Mouse (Mus musculus) heart, postnatal 14 days (tissue): ENCODE measurements at regions not wholly inside any gene's neighbourhood (a gene's known extent, or its start where the extent isn't known, plus 50 kb on each side); places are given as distances from the start of the nearest gene placed in this dataset.
"Not testable (repeated sequence)": the region's sequence is repeated elsewhere in the genome, so short reads cannot be mapped to it uniquely, and the experiment has no call there.

Experiments used
- DNase-seq, 2 experiments: peaks; one replicate each; pipeline ENCODE4 v3.0.0; 2021 to 2022
- intact Hi-C: fragments of 180-260 bp; cut with DNase I; formaldehyde crosslinking; loops from one replicate; pipeline ENCODE4 v1.15.1; 2025

GRCm38 (mm10) chr12:74825664-74826063, 351.5 kb downstream of the Kcnh5 start:
- DNase-seq = no peak

GRCm38 (mm10) chr12:74824735-74825494, 352.2 kb downstream of the Kcnh5 start:
- intact Hi-C loops = no loop called here
- DNase-seq = peak; percentile 22 to 57

More at GRCm38 (mm10) chr12:74825664-74826063, 351.5 kb downstream of the Kcnh5 start:
- intact Hi-C loops = no loop called here

- DNase-seq, intact Hi-C loops: not testable (repeated sequence)
Measured at GRCm38 (mm10) chr12:74816181-74816580, 361.0 kb downstream of the Kcnh5 start.

GRCm38 (mm10) chr12:74808571-74808970, 368.6 kb downstream of the Kcnh5 start:
- DNase-seq, intact Hi-C loops: not testable (repeated sequence)

DNA sequence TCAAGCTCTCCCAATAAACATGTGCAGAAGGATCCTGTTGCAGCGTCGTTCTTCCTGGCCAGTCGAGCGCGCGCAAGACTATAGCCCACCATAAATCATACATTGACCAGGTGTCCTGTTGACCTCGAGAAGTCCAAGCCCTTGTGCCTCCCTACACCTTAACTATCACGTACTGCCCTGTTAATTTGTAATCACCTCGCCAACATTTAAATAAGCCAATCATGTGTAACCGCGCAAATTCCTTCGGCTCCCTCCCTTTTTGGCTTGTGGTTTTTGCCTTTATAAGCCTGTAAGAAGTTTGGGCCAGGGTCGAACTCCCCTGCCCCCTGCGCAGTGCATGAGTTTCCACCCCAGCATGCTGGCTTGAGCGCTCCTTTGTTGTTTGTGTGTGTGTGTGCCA, 369.2 kb downstream of the Kcnh5 start:
- intact Hi-C loops, DNase-seq: not testable (repeated sequence)

DNA sequence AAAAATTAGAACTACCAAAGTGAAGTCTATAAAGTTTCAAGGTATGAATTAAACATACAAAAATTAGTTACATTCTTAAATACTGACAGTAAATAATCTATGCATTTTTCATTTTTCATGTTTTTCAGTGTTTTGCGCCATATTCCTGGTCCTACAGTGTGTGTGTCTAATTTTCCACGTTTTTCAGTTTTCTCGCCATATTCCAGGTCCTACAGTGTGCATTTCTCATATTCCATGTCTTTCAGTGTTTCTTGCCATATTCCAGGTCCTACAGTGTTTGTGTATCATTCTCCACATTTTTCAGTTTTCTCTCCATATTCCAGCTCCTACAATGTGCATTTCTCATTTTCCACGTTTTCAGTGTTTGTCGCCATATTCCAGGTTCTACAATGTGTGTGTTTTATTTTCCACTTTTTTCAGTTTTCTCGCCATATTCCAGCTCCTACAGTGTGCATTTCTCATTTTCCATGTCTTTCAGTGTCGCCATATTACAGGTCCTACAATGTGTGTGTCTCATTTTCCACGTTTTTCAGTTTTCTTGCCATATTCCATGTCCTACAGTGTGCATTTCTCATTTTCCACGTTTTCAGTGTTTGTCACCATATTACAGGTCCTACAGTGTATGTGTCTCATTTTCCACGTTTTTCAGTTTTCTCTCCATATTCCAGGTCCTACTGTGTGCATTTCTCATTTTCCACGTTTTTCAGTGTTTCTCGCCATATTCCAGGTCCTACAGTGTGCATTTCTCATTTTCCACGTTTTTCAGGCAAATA, 373.2 kb downstream of the Kcnh5 start:
- DNase-seq = no peak
- intact Hi-C loops = no loop called here

DNA sequence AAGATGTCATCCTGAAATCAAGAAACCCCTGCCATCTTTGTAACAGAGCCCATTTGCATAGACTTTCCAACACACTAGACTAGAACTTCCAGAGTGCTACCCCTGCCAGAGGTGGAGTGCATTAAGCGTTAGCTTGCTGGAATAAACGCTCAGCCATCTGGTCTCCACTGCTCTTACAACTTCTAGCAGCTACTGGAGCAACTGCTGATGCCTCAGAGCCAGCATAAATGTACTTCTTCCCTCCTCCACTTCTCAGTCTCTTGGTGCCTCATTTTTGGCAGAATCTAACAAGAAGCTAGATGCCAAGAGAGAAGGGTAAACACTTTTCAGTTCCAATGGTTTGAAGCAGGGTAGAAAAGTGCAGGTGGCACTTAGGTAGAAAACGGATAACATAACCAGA, 385.1 kb downstream of the Kcnh5 start:
- DNase-seq = no peak
- intact Hi-C loops = no loop called here

DNA sequence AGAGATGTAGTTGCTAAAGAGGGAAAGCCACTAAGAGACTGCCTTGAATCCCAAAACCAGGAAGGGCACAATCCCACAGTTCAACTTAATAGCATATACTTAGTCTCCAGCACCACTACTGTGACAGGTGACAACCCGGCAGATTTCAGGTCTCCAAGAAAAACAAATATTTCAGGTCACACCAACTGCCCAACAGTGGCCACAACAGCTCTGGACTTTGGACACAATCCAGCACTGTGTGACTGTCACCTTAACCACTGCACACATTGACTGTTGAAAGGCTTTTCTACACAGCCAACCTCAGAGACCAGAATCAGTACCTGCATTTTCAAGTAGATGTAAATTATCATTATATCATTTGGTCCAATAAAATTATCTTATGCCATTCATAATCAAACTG, 414.8 kb downstream of the Kcnh5 start:
- no peak for DNase-seq
- intact Hi-C loops = no loop called here

- DNase-seq = no peak
- intact Hi-C loops = no loop called here
Measured at GRCm38 (mm10) chr12:74745051-74745450, 428.9 kb upstream of the Gm11042 start.

GRCm38 (mm10) chr12:74728866-74729265, 412.7 kb upstream of the Gm11042 start:
- intact Hi-C loops = no loop called here
- no peak for DNase-seq

DNA sequence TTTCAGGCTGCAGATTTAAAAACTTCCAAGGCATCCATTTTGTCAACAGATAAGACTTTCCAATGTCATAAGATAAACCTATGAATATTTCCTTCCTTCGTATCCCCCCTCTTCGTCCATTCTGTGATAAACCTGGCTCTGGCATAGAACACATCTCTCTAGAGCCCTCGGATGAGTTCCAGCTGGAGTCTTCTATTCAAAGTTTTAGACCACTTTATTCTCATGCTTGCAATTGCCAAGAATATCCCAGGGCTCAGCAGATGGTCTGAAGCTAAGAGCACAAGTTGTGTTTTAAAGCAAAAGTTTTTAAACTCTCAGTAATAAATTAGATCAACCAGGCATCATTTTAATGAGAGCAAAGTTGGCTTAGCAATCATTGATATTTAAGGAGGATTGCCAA, 363.0 kb upstream of the Gm11042 start:
- intact Hi-C loops = no loop called here
- no peak for DNase-seq

DNA sequence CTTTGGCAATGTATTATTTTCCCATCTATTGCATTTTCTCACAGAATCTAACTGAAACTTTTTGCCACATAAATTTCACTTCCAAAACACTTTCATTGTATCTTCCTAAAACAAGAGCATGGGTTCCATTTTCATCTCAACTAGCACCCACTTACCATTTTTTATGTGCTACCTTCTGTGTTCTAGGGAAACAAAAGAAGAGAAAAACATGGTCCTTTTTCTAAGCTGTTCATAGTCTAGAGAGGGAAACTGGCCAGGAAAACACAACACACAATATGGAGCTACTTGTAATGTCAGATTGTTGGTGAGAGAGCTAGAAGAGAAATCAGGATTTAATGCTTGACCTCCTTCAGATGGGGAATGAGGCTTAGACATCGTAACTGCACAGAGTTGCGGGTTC, 361.6 kb upstream of the Gm11042 start:
- DNase-seq = no peak
- intact Hi-C loops = no loop called here

- no peak for DNase-seq
- intact Hi-C loops = no loop called here
Measured at GRCm38 (mm10) chr12:74658406-74658805, 342.2 kb upstream of the Gm11042 start.

- intact Hi-C loops = no loop called here
Measured at GRCm38 (mm10) chr12:74657036-74657648, 340.9 kb upstream of the Gm11042 start.

DNA sequence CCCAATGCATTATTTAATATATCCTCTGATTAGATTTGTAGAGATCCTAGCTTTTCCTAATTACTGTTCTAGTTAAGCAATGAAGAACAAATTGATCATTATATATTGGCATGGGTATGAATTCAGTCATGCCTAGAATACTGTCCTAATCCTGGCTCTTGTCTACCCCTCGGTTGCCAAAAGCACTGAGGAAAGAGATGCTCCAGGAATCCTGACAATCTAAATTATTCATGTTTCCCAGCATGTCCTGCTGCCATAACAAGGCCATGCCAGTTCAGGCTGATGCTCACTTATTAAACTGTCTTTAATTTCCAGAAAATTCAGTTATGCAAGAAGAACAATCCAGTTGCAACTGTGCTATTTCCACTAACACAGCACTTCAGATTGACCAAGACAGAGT, 335.1 kb upstream of the Gm11042 start:
- intact Hi-C loops = no loop called here
- DNase-seq = no peak

More at GRCm38 (mm10) chr12:74657036-74657648, 340.9 kb upstream of the Gm11042 start:
- DNase-seq = no peak

- no peak for DNase-seq
- intact Hi-C loops = no loop called here
Measured at GRCm38 (mm10) chr12:74632827-74633226, 316.6 kb upstream of the Gm11042 start.

DNA sequence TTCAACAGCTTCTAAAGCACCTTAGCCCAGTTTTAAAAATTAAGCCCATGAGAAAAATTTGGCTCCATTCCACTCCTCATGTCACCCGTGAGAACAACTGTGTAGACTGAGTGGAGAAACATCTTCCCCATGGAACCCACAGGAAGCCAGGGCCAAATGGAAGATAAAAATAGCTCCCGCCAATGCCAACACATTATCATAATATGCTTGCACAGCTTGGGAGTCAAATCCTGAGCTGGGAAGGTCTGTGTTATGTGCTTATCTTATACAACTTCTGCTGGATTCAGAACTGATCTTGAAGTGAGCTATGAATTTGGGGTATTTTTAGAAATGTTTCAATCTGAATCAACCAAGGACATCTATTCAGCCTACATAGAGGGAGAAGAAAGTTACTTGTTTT, 279.0 kb upstream of the Gm11042 start:
- DNase-seq = peak in 1 of 2 experiments; percentile 13
- intact Hi-C loops = no loop called here

- intact Hi-C loops = no loop called here
- DNase-seq = no peak
Measured at GRCm38 (mm10) chr12:74554599-74554998, 238.4 kb upstream of the Gm11042 start.

DNA sequence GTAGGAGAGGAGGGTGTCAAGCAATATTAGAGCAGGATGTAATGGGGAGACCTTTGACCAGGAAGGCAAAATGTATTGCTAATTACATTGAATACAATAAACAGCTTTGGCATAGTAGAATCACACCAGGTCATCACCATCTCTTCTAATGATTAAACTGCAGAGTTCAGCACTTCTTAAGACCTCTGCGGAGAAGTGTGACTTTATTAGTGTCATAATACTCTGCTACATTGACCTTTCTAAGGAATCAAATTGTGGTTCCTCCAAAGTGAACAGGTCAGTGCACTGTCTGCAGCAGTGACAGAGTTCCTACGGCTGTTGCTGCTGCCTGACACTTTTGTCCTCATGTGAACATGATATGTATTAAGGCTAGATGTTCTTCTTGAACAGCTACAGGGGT, 228.0 kb upstream of the Gm11042 start:
- intact Hi-C loops = no loop called here
- DNase-seq = no peak

GRCm38 (mm10) chr12:74534882-74535281, 218.7 kb upstream of the Gm11042 start:
- intact Hi-C loops = no loop called here
- DNase-seq = no peak

DNA sequence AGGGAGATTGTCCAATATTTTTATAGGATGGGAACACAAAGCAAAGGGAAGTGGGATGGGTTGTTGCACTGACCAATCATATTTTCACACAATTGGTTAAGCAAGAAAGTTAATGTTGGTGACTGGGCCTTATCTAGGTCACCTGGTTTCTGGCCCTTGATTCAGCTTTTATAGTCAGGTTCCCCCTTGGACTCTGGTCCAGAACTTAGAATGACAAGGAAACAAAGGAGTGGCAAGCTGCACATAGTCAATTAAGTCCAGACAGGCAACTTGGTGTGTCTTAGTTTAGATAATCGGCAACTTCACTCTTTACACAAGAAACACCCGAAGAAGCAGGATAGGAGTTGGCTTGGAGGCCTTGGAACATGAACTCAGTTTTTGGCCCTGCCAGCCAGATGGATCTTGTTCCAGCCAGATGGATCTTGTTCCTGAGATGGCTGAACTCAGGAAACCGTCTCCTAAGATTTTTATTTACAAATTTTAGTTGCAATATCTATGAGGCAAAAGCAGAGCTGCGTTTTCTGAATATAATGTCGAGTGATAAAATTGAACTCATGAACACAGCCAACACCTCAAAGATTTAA, 212.9 kb upstream of the Gm11042 start:
- peak; percentile 17 to 18 for DNase-seq
- intact Hi-C loops = no loop called here
